Mouse (Mus musculus) cerebellum, adult 18-20 months (tissue): ENCODE measurements around the gene Hadh.

Experiments
- DNase-seq, 2 experiments: peaks; one replicate each; pipeline ENCODE4 v3.0.0; 2021

The Hadh gene

GRCm38 (mm10) chr3:131270381-131270780 is 1.5 kb downstream of the Hadh start:
- no peak for DNase-seq

- DNase-seq, result no peak
Observed at GRCm38 (mm10) chr3:131266366-131267050, 5.4 kb downstream of the Hadh start.

DNA sequence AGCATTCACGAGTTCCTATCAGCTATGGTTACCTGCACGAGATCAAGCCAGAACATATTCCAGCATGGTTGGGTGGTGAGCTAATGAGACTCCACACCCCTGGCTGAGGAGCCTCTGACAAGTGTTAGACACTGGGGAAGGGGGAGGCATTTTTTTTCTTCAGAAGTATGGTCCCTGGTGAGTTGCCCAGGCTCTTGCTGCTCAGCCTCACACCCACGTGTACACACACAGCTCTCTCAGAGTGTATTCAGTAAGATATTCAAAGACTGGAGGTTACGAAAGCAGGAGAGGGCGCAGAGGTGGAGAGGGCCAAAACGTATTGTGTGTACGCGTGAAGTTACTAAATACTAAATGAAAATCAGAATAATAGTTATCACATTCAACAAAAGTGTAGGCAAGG is 6.4 kb downstream of the Hadh start:
- DNase-seq, result no peak

- DNase-seq, result no peak
Observed at GRCm38 (mm10) chr3:131263766-131264486, 8.0 kb downstream of the Hadh start.

GRCm38 (mm10) chr3:131260418-131260817 is 11.5 kb downstream of the Hadh start:
- no peak for DNase-seq

DNA sequence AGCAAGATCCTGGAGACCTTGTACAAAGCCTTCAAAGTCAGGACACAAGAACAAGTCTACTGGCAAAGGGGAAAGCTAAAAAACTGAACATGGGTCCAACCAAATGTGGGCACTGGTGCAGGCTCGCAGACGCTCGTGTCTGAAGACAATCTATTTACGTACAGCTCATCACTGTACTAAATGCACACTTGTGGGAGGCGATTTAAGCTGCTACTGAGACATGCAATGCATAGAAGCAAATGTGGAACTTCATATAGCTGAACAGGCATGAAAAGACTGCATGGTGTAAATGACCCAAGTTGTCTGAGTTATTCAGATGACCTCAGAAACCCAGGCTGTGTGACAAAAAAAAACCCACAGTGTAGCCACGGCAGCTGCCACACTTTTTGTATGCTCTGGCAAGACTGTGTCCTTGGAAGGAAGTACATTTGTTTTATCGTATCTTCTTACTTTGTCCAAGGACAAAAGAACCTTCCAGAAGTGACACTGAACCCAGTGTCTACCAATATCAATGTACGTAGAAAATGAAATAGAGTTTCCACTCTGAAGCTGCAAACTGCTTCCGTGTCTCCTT is 12.4 kb downstream of the Hadh start:
- no peak for DNase-seq

GRCm38 (mm10) chr3:131258921-131259320 is 13.0 kb downstream of the Hadh start:
- DNase-seq, result no peak

- no peak for DNase-seq
Observed at GRCm38 (mm10) chr3:131255399-131255981, 16.4 kb downstream of the Hadh start.

- DNase-seq, result no peak
Observed at GRCm38 (mm10) chr3:131254991-131255390, 16.9 kb downstream of the Hadh start.

GRCm38 (mm10) chr3:131251601-131252000 is 20.3 kb downstream of the Hadh start:
- DNase-seq, result no peak

- no peak for DNase-seq
Observed at GRCm38 (mm10) chr3:131250978-131251377, 20.9 kb downstream of the Hadh start.

DNA sequence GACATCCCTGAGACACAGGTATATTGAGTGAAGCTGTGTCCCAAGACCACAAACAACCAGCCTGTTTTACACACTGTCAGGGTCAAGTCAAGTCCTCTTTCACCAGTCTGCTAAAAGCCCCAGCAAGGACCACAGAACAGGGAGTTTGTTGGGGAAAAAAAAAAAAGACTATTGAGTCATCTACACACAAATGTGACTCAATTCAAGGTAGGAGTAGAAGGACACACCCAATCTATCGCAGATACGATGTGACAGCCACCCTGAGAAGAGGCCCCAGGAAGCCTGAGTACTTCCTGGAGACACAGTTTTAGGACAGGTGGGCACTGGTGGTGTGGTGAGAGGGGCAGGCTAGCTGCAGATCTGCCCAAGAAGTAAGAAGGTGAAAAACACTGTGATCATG is 21.6 kb downstream of the Hadh start:
- DNase-seq, result no peak

GRCm38 (mm10) chr3:131248444-131248843 is 23.5 kb downstream of the Hadh start:
- DNase-seq, result no peak

GRCm38 (mm10) chr3:131247851-131248250 is 24.1 kb downstream of the Hadh start:
- DNase-seq, result no peak

DNA sequence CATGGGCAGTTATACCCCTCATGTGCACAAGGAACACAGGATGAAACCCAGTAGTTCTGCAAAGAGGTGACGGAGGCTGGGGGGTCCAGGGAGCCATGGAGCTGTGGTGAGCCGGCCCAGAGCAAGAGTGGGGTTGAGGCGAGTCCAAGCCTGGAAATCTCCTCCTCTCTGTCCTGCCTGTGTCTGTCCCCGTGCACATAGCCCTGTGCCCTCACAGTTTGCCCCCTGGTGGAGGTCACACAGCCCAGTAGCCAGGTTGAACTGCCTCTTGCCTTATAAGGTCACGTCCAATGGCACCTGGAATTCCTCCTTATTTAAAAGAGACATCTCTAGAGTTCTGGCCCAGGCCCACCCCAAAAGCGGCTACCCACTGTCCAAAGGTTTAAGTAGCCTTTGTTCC is 24.5 kb downstream of the Hadh start:
- DNase-seq, result no peak

GRCm38 (mm10) chr3:131246579-131247046 is 25.3 kb downstream of the Hadh start:
- DNase-seq, result no peak

- DNase-seq, result peak; percentile 39 to 48
Observed at GRCm38 (mm10) chr3:131245766-131246578, 25.9 kb downstream of the Hadh start.

- peak; percentile 70 to 77 for DNase-seq
Observed at GRCm38 (mm10) chr3:131237785-131238633, 33.9 kb downstream of the Hadh start.

DNA sequence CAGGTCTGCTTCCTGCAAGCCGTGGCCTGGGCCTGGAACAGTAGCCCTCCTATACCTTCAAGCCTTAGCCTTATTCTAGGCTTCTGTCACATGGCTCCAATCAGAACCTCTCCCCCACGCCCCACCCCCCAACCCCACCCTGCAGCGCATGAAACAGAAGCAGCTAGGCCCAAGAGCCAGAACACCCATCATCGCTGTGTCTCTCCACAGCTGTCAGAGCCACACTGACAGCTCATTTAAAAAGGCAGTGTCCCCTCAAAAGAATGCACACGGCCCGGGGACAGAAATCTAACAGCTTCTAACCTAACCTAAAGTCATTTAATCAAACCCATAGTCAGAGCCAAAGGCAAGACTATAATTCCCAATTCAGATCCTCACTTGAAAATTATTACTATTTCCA is 34.8 kb downstream of the Hadh start:
- no peak for DNase-seq

DNA sequence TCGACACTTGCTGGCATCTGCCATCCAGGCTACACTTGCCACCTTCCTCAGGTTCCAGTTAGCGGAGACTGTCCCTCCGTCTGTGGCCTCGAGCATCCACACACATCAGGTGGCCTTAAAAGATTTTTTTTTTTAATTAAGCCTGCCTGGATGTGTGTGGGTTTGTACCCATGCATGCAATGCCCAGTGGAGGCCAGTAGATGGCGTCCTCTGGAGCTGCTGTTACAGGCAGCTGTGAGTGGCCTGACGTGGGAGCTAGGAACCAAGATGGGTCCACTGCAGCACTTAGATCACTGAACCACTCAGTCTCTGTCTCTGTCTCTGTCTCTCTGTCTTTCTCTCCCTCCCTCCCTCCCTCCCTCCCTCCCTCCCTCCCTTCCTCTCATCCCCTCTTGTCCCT is 43.8 kb downstream of the Hadh start:
- DNase-seq, result no peak

- DNase-seq, result no peak
Observed at GRCm38 (mm10) chr3:131218636-131219390, 53.1 kb downstream of the Hadh start.
